Mouse (Mus musculus) hindbrain, embryonic 14.5 days (tissue): ENCODE data around the gene A630089N07Rik. TPM values are rescaled to one million over a fixed set of nuclear protein-coding genes. Genes with fewer than 3 reads are reported as not detected.
"Not testable (repeated sequence)": the region's sequence is repeated elsewhere in the genome, so short reads cannot be mapped to it uniquely, and the experiment has no call there.

ENCODE experiments used
- ATAC-seq: fragments of 200-750 bp; cut with Nextera tagmentation; 2 replicates; pipeline ENCODE4 v1.8.0; 2017; ENCODE audit warnings: moderate number of reproducible peaks, mild to moderate bottlenecking, moderate TSS enrichment, moderate library complexity; ENCODE audit not compliant: low FRiP score
- DNase-seq: peaks from one replicate; pipeline ENCODE4 v3.0.0-alpha.2; 2015; ENCODE audit warnings: low spot score
- H3K27ac ChIP-seq: fragments of 300-500 bp; sonication (generic); 2 replicates; pipeline ENCODE4 v1.5.1; 2014; ENCODE audit warnings: mild to moderate bottlenecking, moderate library complexity
- H3K27me3 ChIP-seq: fragments of 300-500 bp; sonication (generic); 2 replicates; pipeline ENCODE4 v1.6.1; 2014; ENCODE audit warnings: mild to moderate bottlenecking, low read length, mixed read lengths; ENCODE audit not compliant: control insufficient read depth, insufficient read depth
- H3K36me3 ChIP-seq: fragments of 300-500 bp; sonication (generic); replicated peaks from 2 replicates; pipeline ENCODE4 v1.6.1; 2014; ENCODE audit not compliant: control insufficient read depth, insufficient read depth
- H3K4me1 ChIP-seq: fragments of 300-500 bp; sonication (generic); replicated peaks from 2 replicates; pipeline ENCODE4 v1.6.1; 2014; ENCODE audit warnings: antibody characterized with exemption, low read length, mixed read lengths; ENCODE audit not compliant: control insufficient read depth, insufficient read depth
- H3K4me2 ChIP-seq: fragments of 300-500 bp; sonication (generic); replicated peaks from 2 replicates; pipeline ENCODE4 v1.6.1; 2014; ENCODE audit warnings: mild to moderate bottlenecking, moderate library complexity
- H3K4me3 ChIP-seq: fragments of 300-500 bp; sonication (generic); replicated peaks from 2 replicates; pipeline ENCODE4 v1.5.1; 2014; ENCODE audit warnings: mild to moderate bottlenecking, low read length
- H3K9ac ChIP-seq: fragments of 300-500 bp; sonication (generic); 2 replicates; pipeline ENCODE4 v1.6.1; 2014
- H3K9me3 ChIP-seq: fragments of 300-500 bp; sonication (generic); 2 replicates; pipeline ENCODE4 v1.6.1; 2016; ENCODE audit warnings: low read length; ENCODE audit not compliant: control insufficient read depth
- WGBS: fragments of 180-500 bp; shearing (Covaris S2); extraction: QIAGEN DNeasy Blood & Tissue Kit; methylation state at CpG from one replicate; pipeline ENCODE4 v1.1.7; 2014; 5-methylcytosine and 5-hydroxymethylcytosine counted together
- polyA plus RNA-seq: library from polyadenylated mRNA; unstranded; fragments of >200 nt; fragmentation: Nextera tagmentation; extraction: Ambion mirVana; gene quantifications from 2 replicates; pipeline ENCODE4 v1.2.1, GENCODE M21; 2014

A630089N07Rik gene
- 14.3 and 15.3 TPM in 2 replicates for polyA plus RNA-seq

DNA sequence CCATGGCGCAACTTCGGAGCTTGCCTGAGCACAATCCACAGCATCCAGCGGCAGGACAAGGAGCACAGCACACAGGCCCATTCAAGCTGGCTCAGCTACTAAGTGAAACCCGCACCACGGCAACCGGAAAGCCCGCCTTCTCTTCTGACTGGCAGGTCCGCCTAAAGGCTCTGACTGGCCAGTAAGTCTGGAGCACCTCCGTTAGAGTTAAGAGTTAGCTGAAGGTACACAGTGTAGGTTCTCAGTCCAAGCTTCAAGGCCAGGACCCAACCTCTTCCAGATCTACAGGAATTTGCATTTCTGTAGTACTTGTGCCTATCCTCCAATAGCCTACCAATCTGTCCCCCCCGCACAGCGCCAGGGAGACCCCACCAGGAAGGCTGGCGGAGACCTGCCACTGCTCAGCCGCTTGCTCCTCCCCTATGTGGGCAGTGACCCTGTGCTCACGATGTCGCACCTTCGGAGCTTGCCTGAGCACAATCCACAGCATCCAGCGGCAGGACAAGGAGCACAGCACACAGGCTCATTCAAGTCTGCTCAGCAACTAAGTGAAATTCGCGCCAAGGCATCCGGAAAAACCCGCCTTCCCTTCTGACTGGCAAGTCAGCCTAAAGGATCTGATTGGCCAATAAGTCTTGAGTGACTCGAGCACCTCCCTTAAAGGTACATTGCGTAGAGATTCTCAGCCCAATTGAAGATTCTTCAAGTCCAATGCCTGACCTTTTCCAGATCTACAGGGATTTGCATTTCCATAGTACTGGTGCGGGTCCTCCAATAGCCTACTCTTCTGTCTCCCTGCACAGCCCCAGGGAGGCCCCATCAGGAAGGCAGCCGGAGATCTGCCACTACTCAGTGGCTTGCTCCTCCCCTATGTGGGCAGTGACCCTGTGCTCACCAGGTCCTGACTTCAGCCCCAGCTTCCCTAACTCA is at the start of gene A630089N07Rik:
Gene A630089N07Rik (minus strand): TSS at position 562 of the 930 bp plus-strand sequence.
- peak within 1 kb of the TSS; percentile 81 for H3K4me3 ChIP-seq
- H3K27me3 ChIP-seq, H3K4me1 ChIP-seq, H3K36me3 ChIP-seq, H3K9me3 ChIP-seq: not testable (repeated sequence)
- peak within 1 kb of the TSS; percentile 51; the same call in 1 of the 2 replicates for H3K27ac ChIP-seq
- H3K9ac ChIP-seq, result peak within 1 kb of the TSS; percentile 64
- ATAC-seq (peak; percentile 97), DNase-seq (peak; percentile 89)
- peak within 1 kb of the TSS; percentile 71 for H3K4me2 ChIP-seq
- under 1% methylated on average over 25 of the region's 25 CpGs for WGBS

DNA sequence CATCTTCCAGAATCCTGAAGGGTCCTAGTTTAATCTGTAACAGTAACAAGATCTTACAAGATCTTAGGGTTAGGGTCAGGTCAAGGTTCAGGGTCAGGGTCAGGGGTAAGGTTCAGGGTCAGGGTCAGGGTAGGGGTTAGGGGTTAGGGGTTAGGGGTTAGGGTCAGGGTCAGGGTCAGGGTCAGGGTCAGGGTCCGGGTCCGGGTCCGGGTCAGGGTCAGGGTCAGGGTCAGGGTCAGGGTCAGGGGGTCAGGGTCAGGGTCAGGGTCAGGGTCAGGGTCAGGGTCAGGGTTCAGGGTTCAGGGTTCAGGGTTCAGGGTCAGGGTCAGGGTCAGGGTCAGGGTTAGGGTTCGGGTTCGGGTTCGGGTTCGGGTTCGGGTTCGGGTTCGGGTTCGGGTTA is 24.9 kb upstream of the A630089N07Rik start:
- H3K4me2 ChIP-seq, result no peak overlapping the region
- DNase-seq, result no peak
- no peak overlapping the region for H3K9ac ChIP-seq
- no peaks in the 10 kb centered on the region for H3K4me1 ChIP-seq
- H3K4me3 ChIP-seq, result no peak overlapping the region
- H3K27ac ChIP-seq, result peak overlapping the region; percentile 58; the same call in 1 of the 2 replicates
- 94% methylated on average over 11 of the region's 11 CpGs for WGBS
- no peaks in the 10 kb centered on the region for H3K27me3 ChIP-seq
- H3K36me3 ChIP-seq, result no peaks in the 10 kb centered on the region
- peaks cover 16% of the 10 kb centered on the region; the same call in 1 of the 2 replicates for H3K9me3 ChIP-seq
- ATAC-seq, result no peak

DNA sequence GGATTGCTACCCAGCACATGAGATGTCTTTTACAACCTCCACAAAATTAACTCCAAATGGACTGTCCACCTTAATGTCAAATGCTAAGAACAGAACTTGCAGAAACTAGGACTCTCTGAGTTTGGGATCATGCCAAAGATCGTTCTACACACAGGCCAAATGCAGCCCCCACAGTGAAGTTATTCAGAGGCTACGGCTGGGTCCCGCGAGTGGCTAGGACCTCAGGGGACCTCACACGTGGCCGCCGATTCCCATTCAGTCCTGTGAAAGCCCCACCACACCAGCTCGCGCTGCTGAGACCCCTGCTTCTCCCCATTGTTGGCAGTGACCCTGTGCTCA is 731 bp downstream of the A630089N07Rik start:
- 0% methylated on average over 9 of the region's 9 CpGs for WGBS
- peak; percentile 47 for DNase-seq
- Histone ChIP-seq H3K4me3 (peak overlapping the region; percentile 81), H3K27ac (peak overlapping the region; percentile 51; the same call in 1 of the 2 replicates), H3K4me2 (peak overlapping the region; percentile 71), H3K9ac (peak overlapping the region; percentile 64)
- not testable (repeated sequence) for H3K4me1 ChIP-seq, ATAC-seq, H3K27me3 ChIP-seq, H3K9me3 ChIP-seq, H3K36me3 ChIP-seq

DNA sequence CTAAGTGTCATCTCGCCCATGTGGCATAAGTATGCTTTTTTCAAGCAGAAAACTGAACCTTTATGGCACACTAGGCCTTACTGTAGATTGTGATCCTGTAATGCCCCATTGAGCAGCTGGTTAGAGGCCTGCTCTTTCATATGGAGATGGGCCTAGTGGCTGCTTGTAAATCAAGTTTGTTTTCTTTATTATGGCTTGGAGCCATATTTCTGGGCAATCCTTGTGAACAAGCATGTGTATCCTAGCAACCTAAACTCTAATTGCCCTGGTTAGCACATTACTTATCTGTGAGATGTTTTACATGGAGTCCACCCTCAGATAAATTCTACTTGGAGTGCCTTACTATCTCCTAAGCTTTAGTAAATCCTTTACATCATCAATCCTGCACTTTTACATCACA is 1.1 kb downstream of the A630089N07Rik start:
- not testable (repeated sequence) for H3K27ac ChIP-seq, H3K36me3 ChIP-seq, H3K9me3 ChIP-seq, ATAC-seq, H3K4me1 ChIP-seq, H3K27me3 ChIP-seq
- peak overlapping the region; percentile 64 for H3K9ac ChIP-seq
- peak; percentile 30 for DNase-seq
- H3K4me2 ChIP-seq, result peak overlapping the region; percentile 71
- peak overlapping the region; percentile 81 for H3K4me3 ChIP-seq
- 67% methylated on average over 1 of the region's 1 CpGs for WGBS

DNA sequence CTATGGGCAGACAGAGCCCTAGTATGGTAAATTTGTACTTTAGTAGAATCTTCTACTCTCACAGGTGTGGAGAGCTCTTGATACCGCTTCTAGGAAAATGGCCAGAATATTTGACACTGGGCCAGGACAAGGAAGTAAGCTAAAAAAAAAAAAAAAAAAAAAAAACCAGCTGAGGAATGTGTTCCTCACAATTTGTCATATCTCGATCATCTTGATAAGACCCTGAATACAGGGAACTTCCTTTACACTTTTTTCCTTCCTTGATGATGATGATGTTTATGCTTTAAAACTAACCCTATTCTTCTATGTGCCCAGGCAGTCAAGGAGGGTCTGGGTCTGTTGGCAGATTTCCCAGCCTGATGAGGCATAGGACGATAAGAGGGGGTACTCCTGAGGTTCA is 2.9 kb downstream of the A630089N07Rik start:
- not testable (repeated sequence) for H3K36me3 ChIP-seq, ATAC-seq, H3K4me3 ChIP-seq, H3K9me3 ChIP-seq, H3K4me1 ChIP-seq, H3K27ac ChIP-seq, H3K27me3 ChIP-seq, DNase-seq, H3K9ac ChIP-seq, H3K4me2 ChIP-seq
- WGBS, result 90% methylated on average over 3 of the region's 3 CpGs

DNA sequence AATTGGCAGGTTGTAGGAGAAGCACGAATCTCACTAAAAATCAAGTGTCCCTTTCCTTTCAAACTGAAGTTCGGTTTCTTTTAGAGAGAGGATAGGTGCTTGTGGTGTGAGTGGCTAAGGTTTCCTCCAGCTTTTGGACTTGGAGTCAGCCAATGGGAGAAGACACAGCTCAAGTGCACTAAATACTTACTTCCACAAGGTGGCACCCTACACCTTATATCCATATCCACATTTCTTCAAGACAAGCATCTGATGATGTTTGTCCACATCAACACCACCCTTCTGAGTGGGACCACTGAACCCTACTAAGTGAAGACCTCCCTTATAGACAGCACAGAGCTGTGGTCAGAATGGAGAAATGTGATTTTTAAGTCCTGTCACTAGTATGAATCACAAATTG is 40.6 kb downstream of the A630089N07Rik start:
- Histone ChIP-seq H3K4me1 (no peaks in the 10 kb centered on the region), H3K9me3 (peaks cover 18% of the 10 kb centered on the region; the same call in 1 of the 2 replicates), H3K36me3 (no peaks in the 10 kb centered on the region), H3K27ac (no peak overlapping the region), H3K27me3 (no peaks in the 10 kb centered on the region), H3K9ac (no peak overlapping the region), H3K4me2 (no peak overlapping the region), H3K4me3 (no peak overlapping the region)
- DNase-seq (no peak), ATAC-seq (no peak)
- 83% methylated on average over 2 of the region's 2 CpGs for WGBS

DNA sequence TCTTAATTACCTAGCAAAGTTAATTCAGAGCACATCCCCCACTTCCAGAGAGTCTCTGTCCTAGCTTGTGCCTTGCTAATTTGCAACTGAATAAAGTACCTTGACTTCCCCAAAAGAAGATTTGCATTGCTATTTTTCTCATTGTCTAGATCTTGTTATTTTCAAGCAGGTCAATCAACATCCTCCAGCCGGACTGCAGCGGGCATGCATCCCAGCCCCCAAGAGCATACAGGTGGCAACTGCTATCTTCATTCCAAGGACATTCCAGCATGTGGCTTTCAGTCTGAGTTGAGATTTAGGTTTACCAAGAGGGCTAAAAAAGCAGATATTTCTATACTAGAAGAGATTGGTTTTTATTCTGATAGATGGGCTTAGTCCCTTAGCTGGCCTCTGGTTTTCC is 47.3 kb downstream of the A630089N07Rik start:
- H3K9ac ChIP-seq, H3K36me3 ChIP-seq, H3K4me2 ChIP-seq, ATAC-seq, H3K27ac ChIP-seq, DNase-seq, H3K4me3 ChIP-seq, H3K4me1 ChIP-seq, H3K27me3 ChIP-seq: not testable (repeated sequence)
- WGBS, result 93% methylated on average over 2 of the region's 2 CpGs
- peaks cover 15% of the 10 kb centered on the region for H3K9me3 ChIP-seq

DNA sequence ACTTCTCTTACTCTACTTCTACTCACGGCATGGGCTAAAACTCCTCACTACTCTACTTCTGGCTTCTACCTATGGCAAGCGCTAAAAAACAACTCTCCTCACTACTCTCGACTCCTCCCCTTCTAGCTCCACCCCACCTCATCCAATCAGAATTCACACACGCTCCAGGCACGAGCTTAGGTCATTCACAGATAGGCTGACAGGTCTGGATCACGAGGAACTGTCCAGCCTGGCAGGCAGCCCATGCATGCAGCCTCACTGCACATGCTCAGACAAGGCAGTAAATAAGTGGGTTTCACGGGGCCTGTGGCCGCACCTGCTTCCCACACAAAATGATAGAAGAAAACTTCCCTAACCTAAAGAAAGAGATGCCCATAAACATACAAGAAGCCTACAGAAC is 56.1 kb downstream of the A630089N07Rik start:
- not testable (repeated sequence) for H3K4me2 ChIP-seq, ATAC-seq, H3K9ac ChIP-seq, DNase-seq, H3K27me3 ChIP-seq, H3K36me3 ChIP-seq, H3K4me3 ChIP-seq, H3K4me1 ChIP-seq, H3K27ac ChIP-seq
- H3K9me3 ChIP-seq, result peaks cover 42% of the 10 kb centered on the region
- WGBS, result 88% methylated on average over 8 of the region's 8 CpGs

DNA sequence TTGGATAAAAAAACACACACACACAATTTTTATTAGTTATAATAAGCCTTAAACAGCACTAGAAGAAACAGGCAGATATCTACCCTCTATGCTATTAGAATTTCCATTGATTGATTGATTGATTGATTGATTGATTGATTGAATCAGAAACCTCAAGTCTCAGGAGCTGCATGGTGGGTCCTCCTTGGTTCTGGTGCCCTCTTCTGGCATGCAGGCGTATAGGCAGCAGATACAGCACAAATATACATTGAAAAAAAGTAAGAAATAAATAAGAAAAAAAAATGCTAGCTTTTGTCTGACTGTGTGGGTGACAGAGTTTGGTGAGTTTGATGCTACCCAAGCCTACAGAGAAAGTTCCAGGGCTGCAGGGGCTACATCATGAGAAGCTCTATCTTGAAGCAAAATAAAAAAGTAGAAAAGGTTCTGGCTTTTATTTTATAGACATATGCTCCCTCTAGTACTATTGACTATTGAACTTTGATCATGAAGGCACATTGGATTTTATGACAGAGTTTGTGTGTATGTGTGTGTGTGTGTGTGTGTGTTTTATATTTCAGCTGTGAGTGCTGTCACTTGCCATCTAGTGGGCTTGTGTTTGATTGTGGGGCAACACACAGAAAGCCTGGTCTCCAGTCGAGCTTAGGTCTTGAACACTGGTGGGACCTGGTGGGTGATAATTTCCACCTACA is 59.4 kb downstream of the A630089N07Rik start:
- Histone ChIP-seq H3K27me3 (no peaks in the 10 kb centered on the region), H3K36me3 (peaks cover 6% of the 10 kb centered on the region; the same call in 1 of the 2 replicates), H3K4me2 (no peak overlapping the region), H3K9ac (no peak overlapping the region), H3K9me3 (peaks cover 35% of the 10 kb centered on the region), H3K4me1 (no peaks in the 10 kb centered on the region), H3K27ac (no peak overlapping the region), H3K4me3 (no peak overlapping the region)
- DNase-seq (peak; percentile 29), ATAC-seq (no peak)
- WGBS, result 82% methylated on average over 2 of the region's 2 CpGs
